Mouse (Mus musculus) urinary bladder, postnatal 36 days (tissue): Measurements from ENCODE around the gene Cbx8.

Experiments
- DNase-seq, 2 experiments: peaks; one replicate each; pipeline ENCODE4 v3.0.0; 2022; ENCODE audit warnings: low spot score in 2 of 2, mixed read lengths in 1 of 2

The Cbx8 gene

GRCm38 (mm10) chr11:119035094-119035685 is 5.6 kb downstream of the Cbx8 start:
- no peak for DNase-seq

- no peak for DNase-seq
These were observed 6.1 kb downstream of the Cbx8 start for GRCm38 (mm10) chr11:119034635-119035034.

- DNase-seq, result peak in 1 of 2 experiments; percentile 80
These were observed 6.8 kb downstream of the Cbx8 start for GRCm38 (mm10) chr11:119033874-119034558.

GRCm38 (mm10) chr11:119026203-119026602 is 14.6 kb downstream of the Cbx8 start:
- DNase-seq, result no peak

DNA sequence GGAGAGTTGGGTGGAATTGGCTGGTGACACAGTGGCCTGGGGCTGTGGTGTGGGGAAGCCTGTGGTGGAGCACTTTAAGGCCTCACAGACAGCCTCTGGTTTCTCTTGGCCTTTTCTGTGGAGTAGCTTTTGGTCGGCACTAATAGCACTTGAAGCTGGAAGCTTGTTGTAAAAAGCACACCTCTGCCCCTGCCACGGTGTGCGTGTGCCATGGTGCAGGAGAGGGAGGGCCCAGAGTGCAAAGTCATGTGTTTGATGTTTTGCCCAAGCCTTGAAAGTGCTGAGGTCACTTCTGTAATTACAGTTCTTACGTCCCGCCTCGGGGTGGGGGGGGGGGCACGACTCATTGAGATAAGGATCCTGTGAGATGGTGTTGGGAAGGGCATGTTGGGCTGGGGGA is 16.5 kb downstream of the Cbx8 start:
- DNase-seq, result no peak

DNA sequence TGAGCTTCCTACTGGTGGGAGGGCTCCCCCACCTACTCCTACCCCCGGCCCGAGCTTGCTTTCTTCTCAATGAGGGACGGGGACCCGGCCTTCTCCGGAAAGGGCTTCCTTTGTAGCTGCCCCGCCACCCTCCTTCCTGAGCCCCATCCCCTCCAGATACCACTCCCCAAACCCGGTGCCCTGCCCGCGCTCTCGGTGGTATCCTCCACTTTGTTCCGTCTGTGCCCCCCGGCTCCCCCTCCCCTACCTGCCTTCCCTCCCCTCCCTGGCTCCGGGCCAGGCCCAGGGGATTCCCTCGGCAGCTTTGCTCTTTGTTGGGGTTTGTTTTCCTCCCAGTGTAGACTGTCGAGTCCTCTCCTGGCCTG is 17.2 kb downstream of the Cbx8 start:
- no peak for DNase-seq

GRCm38 (mm10) chr11:119022895-119023615 is 17.7 kb downstream of the Cbx8 start, which contains the start of gene Cbx2:
Cbx2 (plus strand) TSS chr11:119022962.
- DNase-seq, result peak; percentile 75 to 83

DNA sequence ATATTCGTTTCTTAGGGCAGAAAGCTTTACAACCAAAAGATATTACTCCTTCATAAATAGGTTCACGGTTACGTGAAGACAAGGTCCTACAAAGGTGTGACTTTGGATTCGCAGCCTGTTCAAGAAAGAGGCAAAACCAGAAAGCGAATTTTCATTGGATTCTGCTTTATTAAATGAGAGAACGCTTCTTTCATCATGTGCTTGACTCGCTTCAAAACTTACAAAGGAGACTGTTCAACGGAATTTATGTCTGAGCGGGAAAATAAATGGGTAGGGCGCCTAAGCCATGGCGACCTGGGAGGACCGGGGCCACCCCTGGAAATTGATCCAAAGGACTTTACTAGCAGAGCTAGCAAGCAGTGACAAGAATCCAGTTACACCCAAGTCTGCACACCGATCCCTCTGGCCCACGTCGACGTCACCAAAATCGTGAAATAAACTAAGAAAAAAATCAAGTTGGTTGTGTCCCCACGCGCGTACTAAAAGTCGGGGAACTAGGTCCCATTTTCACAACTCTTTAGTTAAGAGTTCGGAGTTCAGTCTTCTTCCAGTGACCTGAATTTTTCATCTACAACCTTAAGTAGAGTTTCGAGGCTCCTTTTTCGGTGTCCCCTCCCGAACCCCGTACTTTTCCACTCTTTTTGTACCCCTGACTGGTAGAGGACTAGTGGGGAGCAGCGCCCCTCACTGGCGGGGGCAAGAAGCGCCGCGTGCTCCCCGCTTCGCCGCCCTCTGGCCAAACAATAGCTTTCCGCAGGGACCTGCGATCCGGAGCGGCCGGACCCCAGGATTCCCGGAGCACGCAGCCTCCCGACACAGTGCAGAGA is 18.5 kb downstream of the Cbx8 start:
- no peak for DNase-seq

DNA sequence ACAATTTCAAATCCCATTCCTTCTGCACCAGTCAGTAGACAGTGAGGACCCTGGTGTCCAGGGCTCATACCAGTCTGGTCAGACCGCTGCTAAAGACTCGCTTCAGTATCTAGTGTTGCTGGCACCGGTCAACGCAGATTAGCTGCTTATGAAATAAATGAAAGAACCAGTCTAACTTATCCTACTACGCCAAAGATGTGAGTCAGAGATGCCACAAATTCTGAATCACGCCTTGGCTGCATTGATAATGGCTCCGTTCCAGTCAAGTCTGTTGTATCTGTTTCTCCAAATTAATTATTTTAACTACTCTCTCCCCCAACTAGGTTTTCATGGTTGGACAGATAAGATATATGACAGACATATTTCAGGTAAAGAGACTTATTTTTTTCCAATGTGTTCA is 19.6 kb downstream of the Cbx8 start:
- no peak for DNase-seq

DNA sequence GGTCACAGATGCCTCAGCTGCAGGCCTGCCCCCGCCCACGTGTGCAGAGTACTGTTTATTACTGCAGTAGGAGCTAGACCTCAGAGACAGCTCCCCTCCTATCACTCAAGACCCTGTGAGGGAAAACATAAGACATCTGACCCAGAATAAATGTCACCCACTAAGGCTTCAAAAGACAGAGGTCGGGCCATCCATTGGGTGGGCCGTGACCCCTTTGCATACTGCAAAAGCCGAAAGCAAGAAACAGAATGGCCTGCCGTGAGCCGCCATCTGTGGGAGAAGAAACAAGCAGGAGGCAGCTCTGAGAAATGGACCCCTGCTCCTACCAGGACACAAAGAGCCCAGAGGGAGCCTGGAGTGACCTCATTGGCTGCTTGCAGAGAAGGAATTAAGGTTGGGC is 23.3 kb downstream of the Cbx8 start:
- DNase-seq, result no peak

DNA sequence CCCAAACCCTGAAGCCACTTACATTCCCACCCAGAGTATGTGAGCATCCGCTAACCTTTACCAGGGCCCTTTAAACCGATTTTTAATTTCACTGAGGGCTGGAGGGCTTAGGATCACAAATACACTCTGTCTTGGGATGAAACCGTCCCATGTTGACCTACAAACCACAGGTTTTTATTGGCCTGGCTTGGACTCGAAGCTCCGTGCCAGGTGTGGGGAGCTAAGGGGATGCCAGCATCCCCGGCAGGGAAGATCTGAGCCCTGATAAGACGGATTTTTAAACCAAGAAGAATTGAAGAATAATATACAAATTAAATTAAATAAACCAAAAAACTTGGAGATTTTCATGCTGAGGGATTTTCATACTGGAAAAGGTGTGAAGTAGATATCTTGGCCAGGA is 26.3 kb downstream of the Cbx8 start:
- DNase-seq, result no peak

GRCm38 (mm10) chr11:119007461-119008456 is 33.0 kb downstream of the Cbx8 start:
- no peak for DNase-seq

- no peak for DNase-seq
These were observed 34.3 kb downstream of the Cbx8 start for GRCm38 (mm10) chr11:119006462-119006861.

- DNase-seq, result no peak
These were observed 35.1 kb downstream of the Cbx8 start for GRCm38 (mm10) chr11:119005547-119006275.

GRCm38 (mm10) chr11:119001493-119002128 is 39.2 kb downstream of the Cbx8 start:
- DNase-seq, result no peak

DNA sequence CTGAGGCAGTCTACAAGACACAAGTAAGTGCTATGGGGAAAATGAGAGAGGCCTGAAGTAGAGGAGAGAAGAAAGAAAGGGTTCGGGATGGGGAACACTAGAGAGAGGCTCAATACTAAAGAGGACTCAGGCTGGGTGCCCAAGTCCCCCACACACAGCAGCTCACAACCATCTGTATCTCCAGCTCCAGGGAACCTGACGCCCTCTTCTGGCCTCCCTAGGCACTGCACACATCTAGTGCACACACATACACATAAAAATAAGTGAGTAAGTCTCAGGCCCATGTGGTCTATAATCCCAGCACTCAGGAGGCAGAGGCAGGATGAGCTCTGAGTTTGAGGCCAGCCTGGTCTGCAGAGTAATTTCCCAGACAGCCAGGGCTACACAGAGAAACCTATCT is 39.9 kb downstream of the Cbx8 start:
- no peak for DNase-seq

DNA sequence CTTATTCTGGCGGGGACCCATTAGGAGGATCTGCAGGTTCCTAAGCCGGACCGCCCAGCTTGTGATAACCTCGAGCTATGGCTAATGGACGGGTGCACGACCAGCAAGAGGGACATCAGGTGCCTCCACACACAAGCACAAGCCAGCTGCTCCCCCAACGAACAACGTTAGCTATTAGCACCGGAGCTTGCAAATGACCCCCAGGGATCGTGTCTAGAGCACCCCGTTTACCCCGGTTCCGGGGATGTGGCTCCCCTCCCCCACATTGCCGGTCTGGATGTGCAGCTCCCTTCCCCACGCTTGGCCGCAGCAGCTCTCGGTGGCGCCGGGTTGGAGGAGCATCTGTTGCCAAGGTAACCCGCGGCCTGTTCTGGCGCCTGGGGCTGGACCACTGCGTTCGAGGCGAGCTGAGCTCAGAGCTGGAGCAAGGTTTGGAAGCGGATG is 41.4 kb downstream of the Cbx8 start:
- DNase-seq, result no peak

DNA sequence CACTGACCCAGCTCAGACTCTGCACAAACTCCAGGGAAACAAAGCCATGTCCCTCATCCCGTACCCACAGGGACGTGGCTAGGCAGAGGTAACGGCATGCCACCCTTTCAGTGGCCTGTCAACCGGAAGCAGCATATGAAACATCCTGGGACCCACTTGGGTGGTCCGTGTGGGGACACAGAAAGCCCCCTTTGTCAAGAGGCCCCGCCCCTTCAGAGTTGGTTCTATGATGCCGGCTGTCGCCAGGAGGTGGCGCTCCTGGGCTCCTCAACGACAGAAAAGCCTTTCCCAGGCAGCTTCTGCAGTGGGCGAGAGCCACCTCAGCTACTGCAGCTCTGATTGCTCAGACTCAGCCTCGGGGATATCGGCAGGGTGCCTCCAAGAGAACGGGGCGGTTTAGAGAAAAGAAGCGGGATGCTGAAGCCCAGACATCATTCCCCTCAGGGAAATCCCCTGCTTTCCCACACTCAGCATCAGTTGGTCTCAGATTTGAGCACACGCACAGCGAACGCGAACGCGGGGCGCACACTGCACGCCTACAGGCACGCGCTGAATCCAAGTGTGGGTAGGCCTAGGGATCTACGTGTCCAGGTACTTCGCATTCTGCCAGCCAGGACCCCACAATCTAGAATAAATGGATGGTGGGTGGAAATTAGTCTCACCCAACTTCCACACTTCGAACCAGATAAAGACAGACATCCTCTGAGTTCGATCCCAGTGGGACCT is 42.1 kb downstream of the Cbx8 start:
- DNase-seq, result peak; percentile 53 to 72

DNA sequence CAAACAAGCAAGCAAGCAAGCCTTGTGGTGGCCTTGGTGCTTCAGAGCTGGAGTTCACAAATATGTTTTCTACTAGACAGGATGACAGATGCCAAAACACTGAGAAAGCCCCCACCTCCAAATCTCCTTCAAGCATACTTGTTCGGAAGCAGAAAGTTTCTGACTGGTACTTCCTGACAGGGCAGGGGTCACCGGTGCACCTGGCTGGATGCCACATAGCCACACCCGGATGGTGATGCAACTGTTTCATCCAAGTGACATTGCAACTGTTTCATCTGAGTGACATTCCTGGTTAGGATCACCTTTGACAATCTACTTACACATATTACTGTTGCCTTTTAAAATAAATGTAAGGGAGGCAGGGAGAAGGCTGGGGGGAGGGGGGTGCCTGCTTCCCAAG is 43.6 kb downstream of the Cbx8 start:
- no peak for DNase-seq
